Mouse (Mus musculus) hindbrain, embryonic 10.5 days (tissue): ENCODE data around the gene Ankrd36. TPM values are rescaled to one million over a fixed set of nuclear protein-coding genes. Genes with fewer than 3 reads are reported as not detected.

Experiments
- DNase-seq: peaks from one replicate; pipeline ENCODE4 v3.0.0-alpha.2; 2017; ENCODE audit warnings: low spot score
- H3K27ac ChIP-seq: fragments of 300-500 bp; sonication (generic); 2 replicates; pipeline ENCODE4 v1.5.1; 2016; ENCODE audit warnings: mild to moderate bottlenecking, moderate library complexity
- H3K27me3 ChIP-seq: fragments of 300-500 bp; sonication (generic); 2 replicates; pipeline ENCODE4 v1.6.1; 2016; ENCODE audit warnings: mild to moderate bottlenecking; ENCODE audit not compliant: poor library complexity, insufficient read depth, severe bottlenecking
- H3K36me3 ChIP-seq: fragments of 300-500 bp; sonication (generic); 2 replicates; pipeline ENCODE4 v1.6.1; 2016; ENCODE audit warnings: mild to moderate bottlenecking, moderate library complexity
- H3K4me1 ChIP-seq: fragments of 300-500 bp; sonication (generic); replicated peaks from 2 replicates; pipeline ENCODE4 v1.6.1; 2016; ENCODE audit warnings: mild to moderate bottlenecking
- H3K4me3 ChIP-seq: fragments of 300-500 bp; sonication (generic); 2 replicates; pipeline ENCODE4 v1.5.1; 2016; ENCODE audit warnings: mild to moderate bottlenecking, moderate library complexity
- H3K9me3 ChIP-seq: fragments of 300-500 bp; sonication (generic); 2 replicates; pipeline ENCODE4 v1.6.1; 2016; ENCODE audit warnings: mild to moderate bottlenecking, moderate library complexity
- WGBS: fragments of 180-500 bp; shearing (Covaris S2); methylation state at CpG from one replicate; pipeline ENCODE4 v1.1.7; 2016; 5-methylcytosine and 5-hydroxymethylcytosine counted together
- polyA plus RNA-seq: library from polyadenylated mRNA; unstranded; fragments of >200 nt; fragmentation: Nextera tagmentation; extraction: Ambion mirVana; gene quantifications from 2 replicates; pipeline ENCODE4 v1.2.1, GENCODE M21; 2016

The Ankrd36 gene
- polyA plus RNA-seq, 1 experiment from 2014 or later = not detected

DNA sequence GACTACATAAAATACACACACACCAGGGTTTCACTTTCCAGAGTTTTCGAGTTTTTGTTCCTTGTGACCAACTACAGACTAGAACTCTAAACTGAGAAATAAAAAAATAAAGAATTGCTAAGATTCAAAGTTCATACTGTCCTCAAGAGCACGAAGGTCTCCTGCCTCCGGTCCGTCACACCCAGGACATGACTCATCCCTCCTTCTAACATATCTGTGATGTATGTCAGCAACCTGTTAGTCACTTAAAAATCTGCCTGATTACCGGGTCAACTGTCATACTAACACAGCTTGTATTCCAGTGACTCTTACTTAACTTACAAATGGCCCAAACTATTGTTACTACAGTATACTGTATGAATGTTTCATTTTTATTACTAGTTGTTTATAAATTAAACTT, 167.7 kb downstream of the Ankrd36 start:
- Histone ChIP-seq H3K4me3 (no peak overlapping the region), H3K36me3 (no peaks in the 10 kb centered on the region), H3K27me3 (0 out of 2 replicates have a peak, but pooled peaks cover 3% of the 10 kb centered on the region), H3K9me3 (0 out of 2 replicates have a peak, but pooled peaks cover 3% of the 10 kb centered on the region), H3K4me1 (peaks cover 28% of the 10 kb centered on the region), H3K27ac (no peak overlapping the region)
- no peak for DNase-seq
- whole genome bisulfite sequencing = 94% methylated on average over 5 of the region's 5 CpGs

Other genes with a start within 250 kb of the Ankrd36 start
- 8.9 and 11.6 TPM in 2 replicates for gene Znrf3, start 124.8 kb upstream of the Ankrd36 start, polyA plus RNA-seq
- gene Xbp1, start 49.0 kb upstream of the Ankrd36 start, polyA plus RNA-seq = 126 and 131 TPM in 2 replicates
- gene Ccdc117, start 27.5 kb upstream of the Ankrd36 start, polyA plus RNA-seq = 23.0 and 26.7 TPM in 2 replicates
- gene Mrps24, start 146.0 kb downstream of the Ankrd36 start, polyA plus RNA-seq = 144 and 183 TPM in 2 replicates
- gene Urgcp, start 192.7 kb downstream of the Ankrd36 start, polyA plus RNA-seq = 18.1 and 20.4 TPM in 2 replicates
- 140 and 160 TPM in 2 replicates for gene Dbnl, start 218.8 kb downstream of the Ankrd36 start, polyA plus RNA-seq
- gene Pgam2, start 234.0 kb downstream of the Ankrd36 start, polyA plus RNA-seq = 5.7 and 6.5 TPM in 2 replicates